Mouse (Mus musculus) heart, adult 2 months (tissue): ENCODE results near the gene Tln2.

Source experiments
- CTCF ChIP-seq: fragments of 200-600 bp; IDR thresholded peaks from 2 replicates; pipeline ENCODE4 v1.8.1; 2022; ENCODE audit warnings: antibody characterized with exemption, mild to moderate bottlenecking, moderate library complexity
- EP300 ChIP-seq: fragments of 200-500 bp; IDR thresholded peaks from 2 replicates; pipeline ENCODE4 v1.6.1; 2011; ENCODE audit warnings: low read depth, low read length, control low read depth; ENCODE audit not compliant: insufficient read depth
- POLR2A ChIP-seq: fragments of 200-500 bp; IDR thresholded peaks from 2 replicates; pipeline ENCODE4 v1.6.1; 2011; ENCODE audit warnings: mild to moderate bottlenecking, low read depth, low read length, control low read depth; ENCODE audit not compliant: insufficient read depth

GRCm38 (mm10) chr9:67287457-67287856 lies 272.0 kb downstream of the Tln2 start:
- TF ChIP-seq POLR2A (no peak), CTCF (no peak), EP300 (no peak)
